Mouse (Mus musculus): Measurements from ENCODE around the gene H2-T23. TPM values are rescaled to one million over a fixed set of nuclear protein-coding genes. Genes with fewer than 3 reads are reported as not detected.
A peak's percentile ranks its signal among the peaks of the same experiment; 100 is the strongest.

H2-T23 gene
- polyA plus RNA-seq, 1 experiment from 2014 or later: 19.7 TPM

- Histone ChIP-seq H3K36me3 (ENCODE audit: control insufficient read depth, insufficient read depth) (no peaks in the 10 kb centered on the region), H3K27ac (ENCODE audit: low read length) (no peak overlapping the region), H3K4me2 (ENCODE audit: low read depth, low read length) (no peak overlapping the region), H3K4me1 (ENCODE audit: control insufficient read depth, insufficient read depth, low read length) (peaks cover 20% of the 10 kb centered on the region), H3K9ac (ENCODE audit: low read length) (no peak overlapping the region), H3K27me3 (ENCODE audit: control insufficient read depth, insufficient read depth, low read length) (no peaks in the 10 kb centered on the region), H3K4me3 (ENCODE audit: low read length) (no peak overlapping the region), H3K9me3 (replicated peaks; ENCODE audit: control insufficient read depth, low read length) (0 out of 2 replicates have a peak, but pooled peaks cover 2% of the 10 kb centered on the region)
- WGBS: 67% methylated on average over 6 of the region's 6 CpGs
- no peak for ATAC-seq (replicated peaks; ENCODE audit: extremely low read depth, insufficient read depth, low FRiP score)
Observed at GRCm38 (mm10) chr17:35998545-35999305, 33.9 kb downstream of the H2-T23 start.

DNA sequence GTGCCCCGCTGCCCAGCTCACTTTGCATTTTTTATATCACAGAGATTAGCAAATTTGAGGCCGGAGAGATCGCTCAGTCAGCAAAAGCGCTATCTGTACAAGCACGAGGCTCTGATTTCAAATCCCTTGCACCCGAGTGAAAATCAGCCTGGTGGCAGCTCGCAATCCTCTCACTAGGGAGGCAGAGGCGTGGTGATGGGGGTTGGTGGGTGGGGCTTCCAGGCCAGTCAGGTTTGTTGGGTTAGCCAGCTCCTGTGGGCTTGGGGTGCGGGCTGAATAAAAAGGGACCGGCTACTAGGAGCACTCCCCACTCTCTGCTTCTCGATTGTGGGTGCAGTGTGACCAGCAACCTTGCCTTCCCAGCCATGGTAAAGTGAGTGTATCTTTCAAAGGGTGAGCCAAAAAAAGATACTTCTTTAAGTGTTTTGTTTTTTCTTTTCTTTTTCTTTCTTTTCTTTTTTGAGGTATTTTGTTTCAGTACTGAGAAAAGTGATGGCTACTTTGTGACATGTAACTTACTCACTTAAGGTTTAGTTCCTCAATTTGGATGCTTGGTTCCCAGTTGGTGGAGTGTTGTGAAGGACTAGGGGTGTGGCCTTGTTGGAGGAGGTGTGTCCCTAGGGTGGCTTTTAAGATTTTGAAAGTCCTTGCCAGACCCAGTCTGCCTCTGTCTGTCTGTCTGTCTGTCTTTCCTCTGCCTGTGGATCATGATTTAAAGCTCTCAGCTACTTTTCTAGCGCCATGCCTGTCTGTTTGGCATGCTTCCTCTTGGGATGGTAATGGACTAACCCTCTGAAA lies 34.7 kb downstream of the H2-T23 start:
- Histone ChIP-seq H3K27ac (ENCODE audit: low read length) (no peak overlapping the region), H3K27me3 (ENCODE audit: control insufficient read depth, insufficient read depth, low read length) (no peaks in the 10 kb centered on the region), H3K9me3 (replicated peaks; ENCODE audit: control insufficient read depth, low read length) (0 out of 2 replicates have a peak, but pooled peaks cover 2% of the 10 kb centered on the region), H3K36me3 (ENCODE audit: control insufficient read depth, insufficient read depth) (no peaks in the 10 kb centered on the region), H3K4me2 (ENCODE audit: low read depth, low read length) (no peak overlapping the region), H3K4me3 (ENCODE audit: low read length) (no peak overlapping the region), H3K4me1 (ENCODE audit: control insufficient read depth, insufficient read depth, low read length) (peaks cover 20% of the 10 kb centered on the region), H3K9ac (ENCODE audit: low read length) (no peak overlapping the region)
- ATAC-seq (replicated peaks; ENCODE audit: extremely low read depth, insufficient read depth, low FRiP score): no peak
- WGBS: 61% methylated on average over 12 of the region's 12 CpGs

GRCm38 (mm10) chr17:35996949-35997348 lies 35.7 kb downstream of the H2-T23 start:
- H3K4me2 ChIP-seq (ENCODE audit: low read depth, low read length): no peak overlapping the region
- ATAC-seq (replicated peaks; ENCODE audit: extremely low read depth, insufficient read depth, low FRiP score): peak; percentile 64
- H3K9ac ChIP-seq (ENCODE audit: low read length): no peak overlapping the region

DNA sequence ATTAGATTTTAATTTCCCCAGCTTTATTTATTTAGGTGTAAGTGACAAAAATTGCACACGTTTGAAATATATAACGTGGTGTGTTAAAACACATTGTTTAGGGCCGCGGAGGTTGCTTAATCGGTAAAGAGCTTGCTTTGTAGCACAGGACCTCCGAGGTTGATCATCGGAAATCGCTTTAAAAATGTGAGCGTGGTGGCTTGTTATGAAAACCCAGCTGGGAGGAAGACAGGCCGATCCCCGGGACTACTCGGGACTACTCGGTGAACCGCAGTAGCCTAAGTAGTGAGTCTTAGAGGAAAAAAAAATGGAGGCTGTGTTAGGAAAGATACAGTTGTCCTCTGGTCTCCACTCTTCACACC lies 37.8 kb downstream of the H2-T23 start:
- H3K9me3 ChIP-seq (replicated peaks; ENCODE audit: control insufficient read depth, low read length): no peaks in the 10 kb centered on the region

More at GRCm38 (mm10) chr17:35996949-35997348, 35.7 kb downstream of the H2-T23 start:
- Histone ChIP-seq H3K4me1 (ENCODE audit: control insufficient read depth, insufficient read depth, low read length) (peaks cover 20% of the 10 kb centered on the region), H3K4me3 (ENCODE audit: low read length) (no peak overlapping the region), H3K9me3 (replicated peaks; ENCODE audit: control insufficient read depth, low read length) (0 out of 2 replicates have a peak, but pooled peaks cover under 1% of the 10 kb centered on the region), H3K27ac (ENCODE audit: low read length) (no peak overlapping the region), H3K27me3 (ENCODE audit: control insufficient read depth, insufficient read depth, low read length) (no peaks in the 10 kb centered on the region), H3K36me3 (ENCODE audit: control insufficient read depth, insufficient read depth) (no peaks in the 10 kb centered on the region)
- WGBS: 4% methylated on average over 11 of the region's 11 CpGs

GRCm38 (mm10) chr17:35994175-35994878 lies 38.3 kb downstream of the H2-T23 start:
- peak; percentile 65 for ATAC-seq (replicated peaks; ENCODE audit: extremely low read depth, insufficient read depth, low FRiP score)
- H3K36me3 ChIP-seq (ENCODE audit: control insufficient read depth, insufficient read depth): no peaks in the 10 kb centered on the region
- peak overlapping the region; percentile 81 for H3K4me3 ChIP-seq (ENCODE audit: low read length)
- peak overlapping the region; percentile 69 for H3K27ac ChIP-seq (ENCODE audit: low read length)
- WGBS: 2% methylated on average over 31 of the region's 31 CpGs
- H3K9ac ChIP-seq (ENCODE audit: low read length): peak overlapping the region; percentile 75
- no peaks in the 10 kb centered on the region for H3K9me3 ChIP-seq (replicated peaks; ENCODE audit: control insufficient read depth, low read length)
- H3K4me2 ChIP-seq (ENCODE audit: low read depth, low read length): peak overlapping the region; percentile 94
- peaks cover 18% of the 10 kb centered on the region for H3K4me1 ChIP-seq (ENCODE audit: control insufficient read depth, insufficient read depth, low read length)
- no peaks in the 10 kb centered on the region for H3K27me3 ChIP-seq (ENCODE audit: control insufficient read depth, insufficient read depth, low read length)

More for the DNA sequence above, 37.8 kb downstream of the H2-T23 start:
- H3K4me3 ChIP-seq (ENCODE audit: low read length): peak overlapping the region; percentile 81
- no peaks in the 10 kb centered on the region for H3K27me3 ChIP-seq (ENCODE audit: control insufficient read depth, insufficient read depth, low read length)
- H3K36me3 ChIP-seq (ENCODE audit: control insufficient read depth, insufficient read depth): no peaks in the 10 kb centered on the region
- H3K4me2 ChIP-seq (ENCODE audit: low read depth, low read length): peak overlapping the region; percentile 94
- no peak for ATAC-seq (replicated peaks; ENCODE audit: extremely low read depth, insufficient read depth, low FRiP score)
- peak overlapping the region; percentile 69 for H3K27ac ChIP-seq (ENCODE audit: low read length)
- 4% methylated on average over 14 of the region's 14 CpGs for WGBS
- H3K4me1 ChIP-seq (ENCODE audit: control insufficient read depth, insufficient read depth, low read length): peaks cover 20% of the 10 kb centered on the region
- peak overlapping the region; percentile 75 for H3K9ac ChIP-seq (ENCODE audit: low read length)

DNA sequence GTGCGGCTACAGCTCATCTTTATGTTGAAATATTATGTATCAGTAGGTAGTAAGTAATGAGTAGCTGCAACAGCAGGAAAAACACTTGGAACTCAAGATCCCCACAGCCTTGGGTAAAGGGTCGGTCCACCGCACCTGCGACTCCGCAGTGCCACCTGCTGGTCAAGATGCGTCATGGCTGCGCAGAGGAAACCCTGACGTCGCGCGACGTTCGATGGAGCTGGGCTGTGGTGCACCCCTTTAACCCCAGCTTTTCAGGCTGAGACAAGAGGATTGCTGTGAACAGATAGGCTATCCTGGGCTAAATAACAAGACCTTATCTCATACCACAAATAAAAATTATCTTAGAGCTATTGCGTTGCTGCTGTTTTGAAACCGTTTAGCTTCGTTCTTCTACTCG lies 39.0 kb downstream of the H2-T23 start:
- ATAC-seq (replicated peaks; ENCODE audit: extremely low read depth, insufficient read depth, low FRiP score): peak; percentile 45
- no peaks in the 10 kb centered on the region for H3K9me3 ChIP-seq (replicated peaks; ENCODE audit: control insufficient read depth, low read length)
- H3K27ac ChIP-seq (ENCODE audit: low read length): no peak overlapping the region
- no peaks in the 10 kb centered on the region for H3K27me3 ChIP-seq (ENCODE audit: control insufficient read depth, insufficient read depth, low read length)
- H3K36me3 ChIP-seq (ENCODE audit: control insufficient read depth, insufficient read depth): peaks cover 6% of the 10 kb centered on the region
- no peak overlapping the region for H3K9ac ChIP-seq (ENCODE audit: low read length)
- H3K4me2 ChIP-seq (ENCODE audit: low read depth, low read length): peak overlapping the region; percentile 94
- peak overlapping the region; percentile 81 for H3K4me3 ChIP-seq (ENCODE audit: low read length)
- 6% methylated on average over 17 of the region's 17 CpGs for WGBS
- H3K4me1 ChIP-seq (ENCODE audit: control insufficient read depth, insufficient read depth, low read length): peaks cover 17% of the 10 kb centered on the region

- ATAC-seq (replicated peaks; ENCODE audit: extremely low read depth, insufficient read depth, low FRiP score): no peak
Observed at GRCm38 (mm10) chr17:35991781-35992180, 40.9 kb downstream of the H2-T23 start.

GRCm38 (mm10) chr17:35981776-35982175 lies 50.9 kb downstream of the H2-T23 start:
- Histone ChIP-seq H3K9ac (ENCODE audit: low read length) (no peak overlapping the region), H3K36me3 (ENCODE audit: control insufficient read depth, insufficient read depth) (peaks cover 19% of the 10 kb centered on the region), H3K4me2 (ENCODE audit: low read depth, low read length) (no peak overlapping the region), H3K4me1 (ENCODE audit: control insufficient read depth, insufficient read depth, low read length) (peaks cover 18% of the 10 kb centered on the region), H3K9me3 (replicated peaks; ENCODE audit: control insufficient read depth, low read length) (no peaks in the 10 kb centered on the region), H3K4me3 (ENCODE audit: low read length) (no peak overlapping the region), H3K27ac (ENCODE audit: low read length) (no peak overlapping the region), H3K27me3 (ENCODE audit: control insufficient read depth, insufficient read depth, low read length) (no peaks in the 10 kb centered on the region)
- no peak for ATAC-seq (replicated peaks; ENCODE audit: extremely low read depth, insufficient read depth, low FRiP score)
- 94% methylated on average over 9 of the region's 9 CpGs for WGBS

More at GRCm38 (mm10) chr17:35991781-35992180, 40.9 kb downstream of the H2-T23 start:
- H3K4me2 ChIP-seq (ENCODE audit: low read depth, low read length): no peak overlapping the region
- H3K27ac ChIP-seq (ENCODE audit: low read length): no peak overlapping the region
- no peak overlapping the region for H3K9ac ChIP-seq (ENCODE audit: low read length)
- H3K9me3 ChIP-seq (replicated peaks; ENCODE audit: control insufficient read depth, low read length): no peaks in the 10 kb centered on the region
- 29% methylated on average over 10 of the region's 10 CpGs for WGBS
- no peak overlapping the region for H3K4me3 ChIP-seq (ENCODE audit: low read length)
- no peaks in the 10 kb centered on the region for H3K27me3 ChIP-seq (ENCODE audit: control insufficient read depth, insufficient read depth, low read length)
- peaks cover 21% of the 10 kb centered on the region for H3K36me3 ChIP-seq (ENCODE audit: control insufficient read depth, insufficient read depth)
- H3K4me1 ChIP-seq (ENCODE audit: control insufficient read depth, insufficient read depth, low read length): peaks cover 7% of the 10 kb centered on the region
